Mouse (Mus musculus): ENCODE results near the gene Rnls. TPM values are rescaled to one million over a fixed set of nuclear protein-coding genes. Genes with fewer than 3 reads are reported as not detected.

The Rnls gene
- polyA plus RNA-seq, 1 experiment from 2014 or later, result 6.0 TPM

DNA sequence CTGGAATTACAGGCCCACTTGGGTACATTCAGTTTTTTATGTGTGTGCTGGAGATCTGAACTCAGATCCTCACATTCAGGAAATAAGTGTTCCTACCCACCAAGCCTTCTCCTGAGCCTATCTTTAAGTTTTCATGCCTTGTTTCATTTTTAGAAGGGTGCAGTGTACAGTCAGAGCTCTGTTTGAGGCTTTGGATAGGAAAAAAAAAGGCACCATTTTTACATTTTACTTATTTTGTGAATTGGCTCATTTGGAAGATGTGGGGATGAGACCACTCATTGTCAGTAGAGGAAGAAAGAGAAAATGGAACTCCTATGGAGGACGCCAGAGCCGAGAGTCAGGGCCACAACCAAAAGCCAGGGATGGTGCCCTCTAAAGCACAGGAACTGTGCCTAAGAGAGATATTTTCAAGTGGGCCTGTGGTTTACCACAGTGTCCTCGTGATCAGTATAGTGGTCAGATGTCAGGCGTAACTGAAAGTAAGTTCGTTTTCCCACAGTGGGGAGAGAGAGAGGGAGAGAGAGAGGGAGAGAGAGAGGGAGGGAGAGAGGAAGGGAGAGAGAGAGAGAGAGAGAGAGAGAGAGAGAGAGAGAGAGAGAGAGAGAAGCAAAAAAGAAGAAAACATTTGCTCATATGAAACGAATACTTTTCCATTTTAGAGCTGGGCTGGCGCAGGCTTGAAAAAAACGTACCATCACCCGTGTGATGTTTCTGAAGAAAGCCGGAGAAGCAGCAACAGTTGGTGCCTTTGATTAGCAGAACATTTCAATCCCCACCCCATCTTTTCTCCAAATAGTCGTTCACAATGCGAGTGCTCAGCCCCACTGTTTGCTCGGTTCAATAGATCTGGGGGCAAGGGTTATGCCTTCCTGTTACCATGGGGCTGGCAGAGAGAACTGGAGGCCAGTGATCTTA is 290.7 kb downstream of the Rnls start:
- no peak overlapping the region for H3K27ac ChIP-seq (ENCODE audit: low read depth, low read length)
- DNase-seq (ENCODE audit: low spot score), result no peak

DNA sequence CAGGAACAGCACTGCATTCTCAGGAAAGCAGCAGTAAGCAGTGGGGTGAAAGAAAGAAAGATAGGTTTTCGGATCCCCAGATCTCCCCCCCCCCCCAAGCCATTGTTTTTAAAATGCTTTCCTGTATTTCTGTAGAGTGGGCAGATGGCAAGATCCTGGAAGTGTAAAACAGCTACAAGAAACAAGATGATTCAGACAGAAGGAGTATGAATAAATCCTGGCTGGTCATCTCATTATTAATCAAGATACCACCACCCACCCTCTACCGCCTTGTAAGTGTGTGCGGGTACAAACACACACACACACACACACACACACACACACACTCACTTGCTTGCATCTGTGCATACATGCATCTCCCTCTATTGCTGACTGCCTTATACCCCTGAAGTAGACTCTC is 291.5 kb downstream of the Rnls start:
- Histone ChIP-seq H3K9ac (ENCODE audit: low read length) (no peak overlapping the region), H3K27me3 (ENCODE audit: control insufficient read depth, insufficient read depth, low read length) (no peaks in the 10 kb centered on the region), H3K4me3 (ENCODE audit: low read depth, low read length) (no peak overlapping the region), H3K4me1 (replicated peaks; ENCODE audit: control insufficient read depth, insufficient read depth, low read length) (peaks cover 2% of the 10 kb centered on the region; the same call in 1 of the 2 replicates), H3K4me2 (ENCODE audit: low read depth, low read length, severe bottlenecking) (no peak overlapping the region), H3K36me3 (ENCODE audit: control insufficient read depth, insufficient read depth, low read length) (no peaks in the 10 kb centered on the region), H3K27ac (ENCODE audit: low read depth, low read length) (no peak overlapping the region), H3K9me3 (ENCODE audit: control insufficient read depth, low read length) (no peaks in the 10 kb centered on the region)
- no peak for DNase-seq (ENCODE audit: low spot score)
- ATAC-seq (replicated peaks; ENCODE audit: low FRiP score), result no peak
- whole genome bisulfite sequencing, result 83% methylated on average over 3 of the region's 3 CpGs

More for the DNA sequence above, 290.7 kb downstream of the Rnls start:
- Histone ChIP-seq H3K9me3 (ENCODE audit: control insufficient read depth, low read length) (no peaks in the 10 kb centered on the region), H3K4me3 (ENCODE audit: low read depth, low read length) (no peak overlapping the region), H3K36me3 (ENCODE audit: control insufficient read depth, insufficient read depth, low read length) (no peaks in the 10 kb centered on the region), H3K9ac (ENCODE audit: low read length) (no peak overlapping the region), H3K4me2 (ENCODE audit: low read depth, low read length, severe bottlenecking) (no peak overlapping the region), H3K4me1 (replicated peaks; ENCODE audit: control insufficient read depth, insufficient read depth, low read length) (peaks cover 2% of the 10 kb centered on the region; the same call in 1 of the 2 replicates), H3K27me3 (ENCODE audit: control insufficient read depth, insufficient read depth, low read length) (no peaks in the 10 kb centered on the region)
- ATAC-seq (replicated peaks; ENCODE audit: low FRiP score), result no peak
- 52% methylated on average over 13 of the region's 13 CpGs for WGBS

DNA sequence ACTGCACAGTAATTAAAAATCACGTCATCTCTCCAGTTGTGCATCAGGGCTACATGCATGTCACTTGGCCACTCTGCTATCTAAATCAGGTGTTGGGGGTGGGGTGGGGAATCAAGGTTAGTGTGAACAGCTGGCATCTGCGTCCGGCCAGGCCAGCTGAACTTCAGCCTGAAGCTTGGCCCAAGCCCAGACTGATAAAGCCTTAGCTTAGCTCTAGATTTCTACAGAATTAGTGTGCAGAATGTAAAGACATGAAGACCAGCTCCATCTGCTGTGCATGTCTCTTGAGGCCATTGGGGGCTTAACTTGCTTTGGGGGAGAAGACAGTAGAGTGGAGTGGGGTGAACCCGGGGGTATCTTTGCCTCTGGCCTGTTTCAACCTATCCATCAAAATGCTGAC is 292.1 kb downstream of the Rnls start:
- no peak for DNase-seq (ENCODE audit: low spot score)
- Histone ChIP-seq H3K27me3 (ENCODE audit: control insufficient read depth, insufficient read depth, low read length) (no peaks in the 10 kb centered on the region), H3K9ac (ENCODE audit: low read length) (no peak overlapping the region), H3K27ac (ENCODE audit: low read depth, low read length) (no peak overlapping the region), H3K4me2 (ENCODE audit: low read depth, low read length, severe bottlenecking) (no peak overlapping the region), H3K9me3 (ENCODE audit: control insufficient read depth, low read length) (no peaks in the 10 kb centered on the region), H3K4me3 (ENCODE audit: low read depth, low read length) (no peak overlapping the region), H3K4me1 (replicated peaks; ENCODE audit: control insufficient read depth, insufficient read depth, low read length) (peaks cover 2% of the 10 kb centered on the region; the same call in 1 of the 2 replicates), H3K36me3 (ENCODE audit: control insufficient read depth, insufficient read depth, low read length) (no peaks in the 10 kb centered on the region)
- ATAC-seq (replicated peaks; ENCODE audit: low FRiP score), result peak; percentile 22; the same call in 1 of the 2 replicates
- 69% methylated on average over 4 of the region's 4 CpGs for WGBS

DNA sequence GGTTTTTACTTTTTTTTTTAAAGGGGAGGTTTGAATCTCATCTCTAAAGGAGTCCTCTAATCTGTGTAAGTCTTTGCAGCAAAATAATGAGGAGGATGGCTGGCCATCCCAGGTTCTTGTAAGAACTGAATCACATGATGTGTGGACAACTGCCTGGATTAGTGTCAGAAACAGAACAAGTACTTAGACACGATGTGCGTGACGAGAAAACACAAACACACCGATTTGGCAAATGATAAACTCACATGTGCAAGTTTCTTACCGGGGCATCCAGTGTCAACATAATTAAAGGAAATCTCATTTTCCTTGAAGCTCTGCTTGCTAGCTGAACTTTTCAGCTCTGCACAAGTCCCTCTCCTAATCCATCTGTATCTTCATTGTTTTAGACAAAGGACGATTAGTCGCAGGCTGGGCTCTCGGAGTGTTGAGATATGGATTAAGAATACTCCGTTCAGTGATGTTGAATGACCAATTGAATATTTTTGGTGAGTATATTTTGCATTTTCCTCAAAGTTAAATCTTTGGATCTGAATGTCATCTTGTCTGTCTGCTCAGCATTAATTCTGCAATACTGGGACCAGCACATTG is 292.8 kb downstream of the Rnls start:
- Histone ChIP-seq H3K9ac (ENCODE audit: low read length) (no peak overlapping the region), H3K27me3 (ENCODE audit: control insufficient read depth, insufficient read depth, low read length) (no peaks in the 10 kb centered on the region), H3K4me1 (replicated peaks; ENCODE audit: control insufficient read depth, insufficient read depth, low read length) (peaks cover 2% of the 10 kb centered on the region; the same call in 1 of the 2 replicates), H3K36me3 (ENCODE audit: control insufficient read depth, insufficient read depth, low read length) (no peaks in the 10 kb centered on the region), H3K4me2 (ENCODE audit: low read depth, low read length, severe bottlenecking) (no peak overlapping the region), H3K9me3 (ENCODE audit: control insufficient read depth, low read length) (no peaks in the 10 kb centered on the region), H3K4me3 (ENCODE audit: low read depth, low read length) (no peak overlapping the region), H3K27ac (ENCODE audit: low read depth, low read length) (no peak overlapping the region)
- no peak for ATAC-seq (replicated peaks; ENCODE audit: low FRiP score)
- WGBS, result 30% methylated on average over 9 of the region's 9 CpGs
- DNase-seq (ENCODE audit: low spot score), result no peak

DNA sequence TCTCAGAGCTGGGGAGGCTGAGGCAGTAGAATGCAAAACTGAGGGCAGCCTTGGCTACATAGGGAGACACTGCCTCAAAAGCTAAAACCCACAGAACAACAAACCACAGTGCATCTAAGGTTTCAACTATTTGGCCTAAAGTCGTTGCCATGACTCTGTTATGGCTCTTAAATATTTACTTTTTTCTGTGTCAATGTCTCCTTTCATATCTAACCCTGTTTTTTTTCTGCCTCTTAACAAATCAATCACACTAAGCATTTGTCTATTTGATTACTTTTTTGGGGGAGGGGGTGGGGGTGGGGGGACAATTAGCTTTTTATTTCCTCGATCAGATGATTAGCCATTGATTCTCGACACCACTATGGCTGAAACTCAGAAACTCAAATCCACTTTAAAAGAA is 294.4 kb downstream of the Rnls start:
- H3K27ac ChIP-seq (ENCODE audit: low read depth, low read length), result no peak overlapping the region

DNA sequence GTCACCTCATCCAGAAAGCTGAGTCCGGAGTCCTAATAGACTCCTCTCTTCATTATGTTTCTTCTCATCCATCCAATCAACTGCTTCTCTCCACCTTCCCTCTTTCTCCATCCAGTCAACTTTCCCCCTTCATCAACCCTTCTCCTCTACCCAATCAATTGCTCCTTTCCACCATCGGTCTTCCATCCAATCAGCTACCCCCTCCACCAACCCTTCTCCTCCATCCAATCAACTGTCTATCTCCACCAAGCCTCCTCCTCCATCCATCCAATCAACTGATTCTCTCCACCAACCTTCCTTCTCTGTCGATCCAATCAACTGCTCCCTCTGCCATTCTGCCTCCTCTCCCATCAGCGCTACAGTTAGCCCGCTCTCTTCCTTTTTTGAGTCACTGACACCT is 295.5 kb downstream of the Rnls start:
- H3K4me3 ChIP-seq (ENCODE audit: low read depth, low read length), result no peak overlapping the region
- ATAC-seq (replicated peaks; ENCODE audit: low FRiP score), result no peak
- H3K27me3 ChIP-seq (ENCODE audit: control insufficient read depth, insufficient read depth, low read length), result no peaks in the 10 kb centered on the region
- H3K4me2 ChIP-seq (ENCODE audit: low read depth, low read length, severe bottlenecking), result no peak overlapping the region
- no peaks in the 10 kb centered on the region; the same call in 1 of the 2 replicates for H3K4me1 ChIP-seq (replicated peaks; ENCODE audit: control insufficient read depth, insufficient read depth, low read length)
- no peaks in the 10 kb centered on the region for H3K36me3 ChIP-seq (ENCODE audit: control insufficient read depth, insufficient read depth, low read length)
- H3K9ac ChIP-seq (ENCODE audit: low read length), result no peak overlapping the region
- H3K27ac ChIP-seq (ENCODE audit: low read depth, low read length), result no peak overlapping the region
- 97% methylated on average over 5 of the region's 5 CpGs for WGBS
- DNase-seq (ENCODE audit: low spot score), result no peak
- H3K9me3 ChIP-seq (ENCODE audit: control insufficient read depth, low read length), result no peaks in the 10 kb centered on the region

More for the DNA sequence above, 294.4 kb downstream of the Rnls start:
- Histone ChIP-seq H3K27me3 (ENCODE audit: control insufficient read depth, insufficient read depth, low read length) (no peaks in the 10 kb centered on the region), H3K36me3 (ENCODE audit: control insufficient read depth, insufficient read depth, low read length) (no peaks in the 10 kb centered on the region), H3K4me1 (replicated peaks; ENCODE audit: control insufficient read depth, insufficient read depth, low read length) (peaks cover 2% of the 10 kb centered on the region; the same call in 1 of the 2 replicates), H3K9me3 (ENCODE audit: control insufficient read depth, low read length) (no peaks in the 10 kb centered on the region), H3K9ac (ENCODE audit: low read length) (no peak overlapping the region), H3K4me3 (ENCODE audit: low read depth, low read length) (no peak overlapping the region), H3K4me2 (ENCODE audit: low read depth, low read length, severe bottlenecking) (no peak overlapping the region)
- ATAC-seq (replicated peaks; ENCODE audit: low FRiP score) (no peak), DNase-seq (ENCODE audit: low spot score) (no peak)
- WGBS, result 36% methylated on average over 3 of the region's 3 CpGs

DNA sequence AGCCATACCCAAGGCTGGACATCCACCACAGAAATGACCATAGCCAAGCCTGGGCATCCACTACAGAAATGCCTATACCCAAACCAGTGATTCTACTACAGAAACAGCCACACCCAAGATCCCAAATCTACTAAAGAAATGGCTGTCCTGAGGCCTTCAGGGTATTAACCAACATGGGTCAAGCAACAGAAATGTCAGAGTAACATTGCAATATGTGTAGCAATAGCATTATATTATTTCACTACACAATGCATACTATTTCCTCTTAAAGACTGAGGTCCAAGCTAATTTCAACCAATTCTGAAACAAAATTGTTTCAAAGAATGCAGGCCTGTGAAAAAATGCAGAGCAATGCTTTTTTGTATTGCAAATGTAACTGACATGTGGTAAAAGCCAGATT is 299.5 kb downstream of the Rnls start:
- Histone ChIP-seq H3K27ac (ENCODE audit: low read depth, low read length) (no peak overlapping the region), H3K36me3 (ENCODE audit: control insufficient read depth, insufficient read depth, low read length) (no peaks in the 10 kb centered on the region), H3K4me2 (ENCODE audit: low read depth, low read length, severe bottlenecking) (no peak overlapping the region), H3K4me1 (replicated peaks; ENCODE audit: control insufficient read depth, insufficient read depth, low read length) (no peaks in the 10 kb centered on the region; the same call in 1 of the 2 replicates), H3K27me3 (ENCODE audit: control insufficient read depth, insufficient read depth, low read length) (no peaks in the 10 kb centered on the region), H3K9me3 (ENCODE audit: control insufficient read depth, low read length) (no peaks in the 10 kb centered on the region), H3K4me3 (ENCODE audit: low read depth, low read length) (no peak overlapping the region), H3K9ac (ENCODE audit: low read length) (no peak overlapping the region)
- ATAC-seq (replicated peaks; ENCODE audit: low FRiP score) (no peak), DNase-seq (ENCODE audit: low spot score) (no peak)

DNA sequence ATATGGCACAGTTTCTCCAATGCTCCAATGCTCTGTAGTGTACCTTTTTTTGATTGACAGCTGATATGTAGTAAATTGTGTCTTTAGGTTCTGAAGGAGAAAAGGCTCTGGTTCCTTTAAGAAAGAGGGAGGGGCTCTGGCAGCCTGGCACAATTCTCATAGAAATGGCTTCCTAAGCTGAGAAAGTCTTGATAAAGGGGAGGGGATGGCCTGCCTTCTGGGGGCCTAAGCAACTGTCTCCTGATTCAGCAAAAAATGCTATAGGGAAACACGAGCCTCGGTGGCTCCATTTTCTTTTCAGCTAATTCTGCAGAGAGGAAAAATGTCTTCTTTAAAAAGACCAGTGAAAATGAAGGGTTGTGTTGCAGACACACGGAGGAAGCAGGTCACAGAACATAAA is 300.8 kb downstream of the Rnls start:
- Histone ChIP-seq H3K9ac (ENCODE audit: low read length) (no peak overlapping the region), H3K4me2 (ENCODE audit: low read depth, low read length, severe bottlenecking) (no peak overlapping the region), H3K9me3 (ENCODE audit: control insufficient read depth, low read length) (no peaks in the 10 kb centered on the region), H3K4me1 (replicated peaks; ENCODE audit: control insufficient read depth, insufficient read depth, low read length) (no peaks in the 10 kb centered on the region; the same call in 1 of the 2 replicates), H3K27ac (ENCODE audit: low read depth, low read length) (no peak overlapping the region), H3K27me3 (ENCODE audit: control insufficient read depth, insufficient read depth, low read length) (no peaks in the 10 kb centered on the region), H3K4me3 (ENCODE audit: low read depth, low read length) (no peak overlapping the region), H3K36me3 (ENCODE audit: control insufficient read depth, insufficient read depth, low read length) (no peaks in the 10 kb centered on the region)
- ATAC-seq (replicated peaks; ENCODE audit: low FRiP score) (no peak), DNase-seq (ENCODE audit: low spot score) (no peak)
- WGBS, result 50% methylated on average over 3 of the region's 3 CpGs

Data from forebrain, embryonic 11.5 days (tissue).